Mouse (Mus musculus): ENCODE data around the gene Slc7a10.

DNA sequence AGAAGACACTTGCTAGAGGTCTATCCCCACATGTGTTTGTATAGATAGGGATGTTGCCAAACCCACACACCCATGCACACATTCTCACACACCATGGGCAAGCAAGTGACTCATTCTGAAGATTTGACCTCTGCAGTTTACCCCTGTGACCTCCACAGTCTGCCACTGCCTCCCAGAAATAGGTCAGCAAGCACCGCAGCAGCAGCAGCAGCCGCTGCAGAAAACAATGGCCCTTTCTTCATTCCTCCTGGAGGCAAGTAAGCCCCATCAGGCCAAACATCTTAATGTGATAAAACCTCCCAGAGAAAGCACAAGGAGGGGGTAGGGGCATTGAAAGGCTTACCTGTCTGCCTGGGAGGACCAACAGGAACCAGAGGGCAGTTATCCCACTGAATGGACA, 5.1 kb downstream of the Slc7a10 start:
- TF ChIP-seq CTCF (IDR thresholded peaks at IDR 0.05; ENCODE audit: control insufficient read depth, insufficient read depth, insufficient read length): no peak
- no peak for TF ChIP-seq MAX (IDR thresholded peaks at IDR 0.05)
- no peak for TF ChIP-seq USF1 (IDR thresholded peaks at IDR 0.05; ENCODE audit: low read depth)
- TF ChIP-seq CEBPB (IDR thresholded peaks at IDR 0.05; ENCODE audit: low read depth): no peak
- no peak for TF ChIP-seq MYOD1 (IDR thresholded peaks at IDR 0.05; ENCODE audit: control insufficient read depth, insufficient read length, low read depth)
- TF ChIP-seq MYOG (IDR thresholded peaks at IDR 0.05; ENCODE audit: control insufficient read depth, extremely low read depth, insufficient read length): no peak
- TF ChIP-seq FOSL1 (IDR thresholded peaks at IDR 0.05; ENCODE audit: insufficient read depth, low read length, poor library complexity, severe bottlenecking): no peak
